Mouse (Mus musculus): ENCODE measurements around the gene 2310030G06Rik.

DNA sequence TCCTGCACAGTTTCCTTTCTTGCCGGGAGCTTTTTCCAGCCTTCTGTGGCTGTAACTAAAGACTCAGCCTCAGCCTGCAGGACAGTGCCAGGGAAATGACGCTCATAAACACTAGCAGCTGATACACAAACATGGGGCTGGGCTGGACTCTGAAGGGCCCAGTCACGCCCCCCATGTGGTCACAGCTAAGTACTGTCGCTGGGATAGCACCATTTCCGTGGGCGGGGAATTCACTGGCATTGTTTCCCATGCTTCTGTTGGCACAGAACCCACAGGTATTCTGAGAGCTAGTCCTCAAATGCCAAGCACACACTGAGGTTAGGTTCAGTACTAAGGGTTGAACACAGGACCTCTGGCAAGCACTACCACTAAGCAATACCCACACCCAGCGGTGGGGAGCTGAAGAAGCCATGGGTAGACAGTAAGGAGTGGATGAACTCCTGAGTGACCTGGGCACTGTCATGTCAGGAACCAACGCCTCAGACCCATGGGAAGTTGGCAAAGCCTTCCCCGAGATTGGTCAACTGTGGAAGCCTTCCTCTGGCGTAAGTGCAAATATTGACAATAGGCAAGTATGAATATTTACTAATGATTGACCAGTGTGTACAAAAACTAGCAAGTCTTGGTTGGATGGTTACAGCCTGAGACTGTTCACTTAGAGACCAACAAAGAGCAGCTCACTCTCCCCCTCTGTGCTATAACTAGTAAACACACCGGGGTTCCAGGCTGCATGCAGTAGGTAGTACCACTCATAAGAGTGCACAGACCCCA, 45.2 kb downstream of the 2310030G06Rik start:
- TF ChIP-seq CTCF (IDR thresholded peaks at IDR 0.05; ENCODE audit: low read depth, low read length) (no peak), EP300 (IDR thresholded peaks at IDR 0.05; ENCODE audit: insufficient read depth, low read depth, low read length) (no peak), POLR2A (IDR thresholded peaks at IDR 0.05; ENCODE audit: insufficient read depth, low read length) (no peak)

All from ES-Bruce4 (cell line).